Mouse (Mus musculus) lung, adult 2 months (tissue): Measurements from ENCODE around the gene Ptgis.

ENCODE experiments used
- CTCF ChIP-seq: fragments of 200-500 bp; IDR thresholded peaks from 2 replicates; pipeline ENCODE4 v1.5.1; 2011; ENCODE audit warnings: mild to moderate bottlenecking, low read length, control low read depth; ENCODE audit not compliant: insufficient read depth
- POLR2A ChIP-seq: fragments of 200-500 bp; IDR thresholded peaks from 2 replicates; pipeline ENCODE4 v1.6.1; 2011; ENCODE audit warnings: low read depth, mild to moderate bottlenecking, control low read depth, low read length, borderline replicate concordance; ENCODE audit errors: extremely low read depth

DNA sequence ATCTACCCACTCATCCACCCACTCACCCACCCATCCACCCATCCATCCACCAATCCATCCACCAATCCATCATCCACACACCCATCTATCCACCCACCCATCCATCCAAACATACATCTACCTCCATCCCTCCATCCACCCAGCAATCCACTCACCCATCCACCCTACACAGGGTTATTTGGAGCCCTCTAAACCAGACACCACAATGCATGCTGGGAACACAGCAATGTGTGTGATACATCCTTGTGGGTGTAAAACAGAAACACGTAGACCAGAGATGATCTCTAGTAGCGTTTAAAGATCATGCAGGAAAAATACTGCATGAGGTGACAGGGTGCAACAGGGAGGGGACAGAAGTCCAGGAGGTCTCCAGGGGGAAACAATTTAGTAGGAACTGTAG, 55.0 kb downstream of the Ptgis start:
- no peak for TF ChIP-seq CTCF
- TF ChIP-seq POLR2A = no peak
